Mouse (Mus musculus) c-Kit-negative CD71-positive TER-119-positive erythroid progenitor cells, embryonic 14.5 days (primary cell): ENCODE data around the gene Plg.

Experiments used
- DNase-seq: peaks from one replicate; pipeline ENCODE4 v3.0.0-alpha.2; 2013; ENCODE audit warnings: low read depth, low spot score

The Plg gene

DNA sequence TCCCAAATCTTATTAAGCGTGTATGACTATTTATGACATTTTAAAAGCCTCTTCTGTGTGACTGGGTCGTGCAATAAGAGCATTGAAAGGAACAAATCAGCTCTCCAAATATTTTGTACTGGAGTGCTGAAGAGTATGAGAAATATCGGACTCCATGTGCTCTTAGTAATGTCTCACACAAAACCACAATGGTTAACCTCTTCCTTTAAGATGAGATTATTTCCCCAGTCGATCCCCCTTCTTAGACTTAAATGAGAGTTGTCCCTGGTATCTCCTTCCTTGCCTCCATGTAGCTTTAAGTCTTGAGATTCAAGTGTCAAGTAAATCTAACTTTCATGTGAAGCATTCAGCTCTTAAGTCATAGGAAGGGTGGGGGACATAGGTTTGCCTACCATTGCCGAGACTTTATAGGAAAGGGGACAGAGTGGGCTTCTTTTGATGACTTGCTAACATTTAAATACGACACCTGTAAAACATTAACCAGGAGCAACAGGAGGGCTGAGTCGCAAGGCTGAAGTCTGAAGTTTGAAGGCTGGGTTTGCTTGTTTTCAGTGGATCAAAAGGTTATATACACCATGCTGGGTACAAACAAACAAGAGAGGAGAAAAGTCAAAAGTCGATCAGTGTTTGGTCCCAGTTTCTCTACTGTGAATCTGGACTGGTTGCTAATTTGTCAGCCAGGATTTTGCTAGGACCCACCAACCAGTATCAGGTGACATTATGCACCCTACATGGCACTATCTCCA lies 6.8 kb downstream of the Plg start:
- no peak for DNase-seq

DNA sequence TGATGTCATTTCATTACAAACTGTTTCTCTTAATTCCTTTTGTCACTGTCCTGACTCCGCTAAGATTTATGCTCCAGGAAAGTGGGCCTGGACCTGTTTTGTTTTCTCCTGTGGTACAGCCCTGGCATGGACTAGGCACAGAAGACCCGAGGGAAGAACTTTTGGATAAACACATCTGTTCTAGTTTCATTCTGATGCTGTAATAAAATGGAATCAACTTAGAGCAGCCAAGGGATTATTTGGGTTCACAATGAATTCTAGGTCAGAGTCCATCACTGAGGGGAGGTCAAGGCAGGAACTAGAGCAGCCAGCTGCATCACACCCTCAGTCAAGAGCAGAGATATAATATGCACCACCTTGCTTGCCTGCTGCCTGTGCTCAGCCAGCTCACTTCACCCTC lies 9.4 kb downstream of the Plg start:
- no peak for DNase-seq

DNA sequence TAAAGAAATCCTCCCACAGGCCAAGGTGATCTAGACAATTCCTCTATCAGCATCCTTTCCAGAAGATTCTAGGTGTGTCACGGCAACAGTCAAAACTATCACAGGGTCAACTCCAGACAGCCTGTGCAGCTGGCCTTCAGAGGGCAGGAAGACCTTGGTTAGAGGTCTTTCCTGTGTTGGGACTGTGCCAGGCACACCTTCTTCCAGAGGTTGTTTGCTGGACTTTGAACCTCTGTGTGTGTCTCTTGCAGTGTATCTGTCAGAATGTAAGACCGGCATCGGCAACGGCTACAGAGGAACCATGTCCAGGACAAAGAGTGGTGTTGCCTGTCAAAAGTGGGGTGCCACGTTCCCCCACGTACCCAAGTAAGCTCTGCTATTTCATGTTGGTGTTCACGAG lies 9.8 kb downstream of the Plg start:
- no peak for DNase-seq

DNA sequence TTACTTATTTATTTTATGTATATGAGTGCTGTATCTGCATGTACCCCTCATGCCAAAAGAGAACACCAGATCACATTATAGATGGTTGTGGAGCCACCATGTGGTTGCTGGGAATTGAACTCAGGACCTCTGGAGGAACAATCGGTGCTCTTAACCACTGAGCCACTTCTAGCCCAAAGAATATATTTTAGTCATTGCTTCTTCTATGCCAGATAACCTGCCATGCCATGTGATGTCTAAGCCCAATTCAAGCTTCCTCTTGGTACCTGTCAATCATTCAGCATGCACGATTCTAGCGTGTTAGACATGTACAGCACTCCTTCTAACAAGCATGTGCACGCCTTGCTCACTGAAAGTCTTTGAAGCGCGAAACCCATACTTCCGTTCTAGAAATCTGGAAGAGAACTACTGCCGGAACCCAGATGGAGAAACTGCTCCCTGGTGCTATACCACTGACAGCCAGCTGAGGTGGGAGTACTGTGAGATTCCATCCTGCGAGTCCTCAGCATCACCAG lies 17.8 kb downstream of the Plg start:
- DNase-seq, result no peak

- DNase-seq, result no peak
These were observed 25.0 kb downstream of the Plg start for GRCm38 (mm10) chr17:12403420-12403819.

- no peak for DNase-seq
These were observed 31.0 kb downstream of the Plg start for GRCm38 (mm10) chr17:12409346-12409944.

DNA sequence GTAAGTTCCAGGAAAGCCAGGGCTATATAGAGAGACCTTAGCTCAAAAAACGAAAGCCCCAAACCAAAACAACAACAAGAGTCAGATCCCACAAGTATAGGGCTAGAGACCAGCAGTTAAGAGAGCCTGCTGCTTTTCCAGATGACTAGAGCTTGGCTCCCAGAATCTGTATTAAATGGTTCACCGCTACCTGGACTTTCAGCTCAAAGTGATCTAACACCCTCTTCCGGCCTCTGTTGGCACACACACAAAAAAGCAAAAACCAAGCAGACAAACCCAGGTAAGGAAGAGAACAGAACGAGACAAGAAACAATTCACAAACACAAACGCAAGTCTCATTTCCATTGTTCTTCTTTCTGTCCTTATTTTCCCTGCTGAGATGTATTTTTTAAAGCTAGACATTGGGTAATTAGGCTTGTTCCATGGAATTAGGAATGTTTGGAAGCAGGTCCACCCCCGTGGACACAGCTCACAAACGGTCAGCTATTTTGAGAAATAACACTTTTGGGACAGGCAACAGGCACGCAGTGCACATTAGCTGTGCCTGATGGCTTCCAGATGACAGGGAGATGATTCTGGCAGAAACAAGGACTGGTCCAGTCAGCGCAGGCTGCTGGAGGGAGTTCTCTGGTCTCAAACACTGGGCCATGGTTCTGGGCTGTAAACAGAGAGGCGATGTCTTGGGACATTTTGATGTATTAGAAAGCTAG lies 33.9 kb downstream of the Plg start:
- DNase-seq, result no peak

DNA sequence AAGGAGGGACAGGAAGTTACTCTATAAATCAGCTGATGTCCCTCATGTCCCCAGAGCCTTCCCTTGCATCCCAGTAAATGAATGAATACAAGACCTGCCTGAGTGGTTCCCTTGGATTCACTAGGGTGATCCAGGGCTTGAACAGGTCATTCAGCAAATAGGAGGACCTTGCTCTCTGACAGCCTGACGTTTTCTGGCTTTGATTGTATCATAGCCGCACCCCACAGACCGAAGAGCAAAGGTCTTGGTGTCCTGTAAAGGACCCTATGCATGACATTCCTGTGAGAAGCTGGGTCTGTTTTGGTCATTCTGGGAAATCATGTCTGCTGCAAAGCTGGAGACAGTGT lies 34.5 kb downstream of the Plg start:
- no peak for DNase-seq

DNA sequence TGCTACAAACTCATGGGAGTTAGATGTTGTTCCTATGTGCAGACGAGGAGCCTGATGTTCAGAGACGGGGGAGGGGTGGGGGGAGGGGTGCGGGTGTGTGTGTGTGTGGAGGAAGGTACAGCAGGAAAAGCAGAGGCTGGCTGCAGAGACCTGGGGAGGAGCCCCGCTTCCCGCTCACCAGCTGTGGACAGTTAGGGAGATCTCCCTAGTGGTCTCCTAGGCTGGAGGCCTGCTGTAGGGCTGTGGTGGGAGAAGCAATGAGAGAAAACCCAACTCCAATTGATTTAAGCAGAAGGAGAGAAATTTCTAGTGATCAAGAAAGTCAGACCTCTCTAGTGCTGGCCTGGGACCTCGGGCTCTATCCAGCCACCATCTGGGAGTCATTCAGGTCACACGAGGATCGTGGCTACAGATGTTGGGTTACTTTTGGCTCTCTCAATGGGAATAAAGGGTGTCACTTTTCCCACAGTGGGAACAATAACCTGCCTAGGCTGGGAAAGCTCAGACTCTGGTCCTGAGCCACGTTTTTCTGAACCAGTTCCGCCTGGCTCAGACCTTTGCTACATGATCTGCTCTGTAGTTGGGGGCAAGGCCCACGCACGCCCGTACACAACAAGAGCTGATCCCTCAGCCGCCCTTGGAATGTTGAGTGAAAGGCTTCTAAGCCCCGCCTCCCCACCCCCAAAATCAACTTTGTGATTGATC lies 36.8 kb downstream of the Plg start:
- no peak for DNase-seq

- no peak for DNase-seq
These were observed 37.3 kb downstream of the Plg start for GRCm38 (mm10) chr17:12415741-12416140.

GRCm38 (mm10) chr17:12416250-12416895 lies 38.0 kb downstream of the Plg start:
- peak; percentile 40 for DNase-seq

- DNase-seq, result no peak
These were observed 41.2 kb downstream of the Plg start for GRCm38 (mm10) chr17:12419491-12420079.

GRCm38 (mm10) chr17:12420886-12421574 lies 42.6 kb downstream of the Plg start:
- DNase-seq, result peak; percentile 1

DNA sequence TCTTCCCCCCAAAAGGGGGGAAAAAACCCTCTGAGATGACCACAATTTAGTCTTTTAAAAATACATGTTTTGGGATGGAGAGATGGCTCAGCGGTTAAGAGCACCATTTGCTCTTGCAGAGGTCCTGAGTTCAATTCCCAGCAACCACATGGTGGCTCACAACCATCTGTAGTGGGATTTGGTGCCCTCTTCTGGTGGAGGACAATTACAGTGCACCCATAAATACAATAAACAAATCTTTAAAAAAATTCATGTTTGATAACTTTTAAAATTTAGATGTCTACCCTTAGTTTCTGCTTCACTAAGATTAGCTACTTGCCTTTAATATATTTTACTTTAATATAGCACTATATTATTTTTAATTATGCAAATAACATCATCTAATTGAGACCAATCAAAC lies 43.7 kb downstream of the Plg start:
- no peak for DNase-seq

GRCm38 (mm10) chr17:12427156-12427555 lies 48.7 kb downstream of the Plg start:
- no peak for DNase-seq

DNA sequence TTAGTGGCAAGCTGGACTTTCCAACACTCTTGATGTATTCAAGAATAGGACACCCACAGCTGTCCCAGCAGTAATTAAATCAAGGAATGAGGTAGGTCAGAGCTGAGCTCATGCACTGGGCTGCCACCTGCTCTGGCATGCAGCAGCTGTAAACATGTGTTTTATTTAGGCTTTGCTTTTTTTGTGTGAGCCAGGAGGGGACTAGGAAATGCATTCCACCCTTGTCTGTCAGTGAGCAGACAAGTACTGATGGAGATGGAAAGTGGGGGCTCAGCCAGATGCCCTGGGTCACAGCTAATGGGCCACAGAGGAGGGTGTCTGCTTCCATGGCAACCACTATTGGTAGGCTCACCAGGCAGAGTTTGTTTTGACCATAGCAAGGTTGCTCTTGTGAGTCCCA lies 50.0 kb downstream of the Plg start:
- no peak for DNase-seq

DNA sequence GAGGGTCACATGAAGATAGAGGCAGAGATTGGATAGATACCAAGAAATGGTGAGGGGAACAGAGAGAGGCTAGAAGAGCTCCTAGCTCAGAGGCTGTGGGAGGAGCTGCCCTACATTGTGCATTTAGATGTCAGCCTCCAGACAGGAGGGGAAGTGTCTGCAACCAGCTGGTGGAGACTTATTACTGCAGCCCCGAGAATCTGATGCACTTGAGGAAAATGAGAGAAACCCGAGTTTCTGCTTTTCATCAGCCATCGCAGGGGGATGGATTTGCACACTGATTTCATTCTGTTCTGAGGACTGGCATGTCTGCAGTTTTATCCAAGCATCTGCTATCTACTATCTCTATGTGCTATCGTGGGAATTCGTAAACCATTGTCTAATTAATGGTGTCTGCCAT lies 53.3 kb downstream of the Plg start:
- no peak for DNase-seq

GRCm38 (mm10) chr17:12437771-12438170 lies 59.4 kb downstream of the Plg start:
- DNase-seq, result no peak

GRCm38 (mm10) chr17:12444561-12444960 lies 66.2 kb downstream of the Plg start:
- DNase-seq, result no peak

- DNase-seq, result no peak
These were observed 72.8 kb downstream of the Plg start for GRCm38 (mm10) chr17:12451234-12451633.
